In the genomic region with DNA sequence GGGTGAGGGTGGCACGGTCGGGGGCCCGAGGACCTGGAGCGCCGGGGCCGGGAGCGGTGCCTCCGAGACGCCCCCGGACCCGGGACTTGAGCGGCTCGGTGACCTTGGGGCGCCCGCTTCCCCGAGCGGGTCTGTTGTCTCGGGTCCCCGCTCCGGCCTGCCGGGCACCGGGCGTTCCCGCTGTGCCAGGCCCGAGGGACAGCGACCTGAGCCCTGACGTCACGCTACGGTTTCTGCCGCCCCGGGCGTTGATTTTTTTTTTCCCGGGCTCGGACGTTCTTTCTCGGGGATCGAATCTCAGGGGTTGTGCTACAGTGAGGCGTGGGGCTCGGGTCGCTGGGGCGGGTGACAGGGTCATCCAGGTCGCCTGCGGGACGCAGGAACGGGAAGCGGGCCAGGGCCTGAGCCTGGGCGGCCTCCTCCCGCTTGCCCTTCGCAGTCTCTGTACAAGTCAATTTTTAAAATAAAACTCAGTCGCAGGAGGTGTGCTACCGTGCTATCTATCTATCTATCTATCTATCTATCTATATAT, we compare ENCODE assay signal across 8 mouse cellular contexts. TPM values are rescaled to one million over a fixed set of nuclear protein-coding genes. Genes with fewer than 3 reads are reported as not detected.
DNase-seq lines count a peak whose midpoint lies in the region; ATAC-seq lines count a peak whose summit lies in the region.

TSS of gene Emc8 (minus strand) at position 200 of the 532 bp plus-strand sequence.

- ATAC-seq in neural tube, embryonic 11.5 days (ENCODE audit: insufficient read depth, low FRiP score, low TSS enrichment) = no peak
- peak; percentile 59 for ATAC-seq in intestine, embryonic 16.5 days

- intact Hi-C loops in gastrocnemius, postnatal 36 days (cut with DNase I) = no loop called here

- 1% methylated on average over 41 of the region's 51 CpGs for WGBS in neural tube, embryonic 11.5 days
- 1% methylated on average over 50 of the region's 51 CpGs for WGBS in intestine, embryonic 16.5 days

- no peaks in the 10 kb centered on the region for H3K9me3 ChIP-seq in neural tube, embryonic 11.5 days (ENCODE audit: control insufficient read depth, low read length)
- no peaks in the 10 kb centered on the region for H3K9me3 ChIP-seq in intestine, embryonic 16.5 days (ENCODE audit: control insufficient read depth, low read length)

- H3K4me2 ChIP-seq in neural tube, embryonic 11.5 days (ENCODE audit: low read depth) = peak within 1 kb of the TSS; percentile 74
- H3K4me2 ChIP-seq in intestine, embryonic 16.5 days (ENCODE audit: low read depth, low read length) = peak within 1 kb of the TSS; percentile 80

- H3K27me3 ChIP-seq in neural tube, embryonic 11.5 days (ENCODE audit: control insufficient read depth, insufficient read depth, low read length) = no peaks in the 10 kb centered on the region
- H3K27me3 ChIP-seq in intestine, embryonic 16.5 days (replicated peaks; ENCODE audit: control insufficient read depth, insufficient read depth, low read length) = no peaks in the 10 kb centered on the region

- no peak for DNase-seq in neural tube, embryonic 11.5 days (ENCODE audit: low spot score)
- no peak for DNase-seq in neural tube, embryonic 10.5 days (ENCODE audit: extremely low spot score, low spot score)
- peak in 1 of 2 experiments; percentile 23 for DNase-seq in gastrocnemius, postnatal 36 days
- DNase-seq in lung, postnatal 36 days = peak; percentile 15
- peak; percentile 39 for DNase-seq in testis, postnatal 14 days (ENCODE audit: low spot score)
- DNase-seq in ovary, postnatal 10 days (ENCODE audit: low spot score) = no peak

- peak within 1 kb of the TSS; percentile 96 for H3K4me3 ChIP-seq in neural tube, embryonic 11.5 days (ENCODE audit: low read depth, low read length)
- H3K4me3 ChIP-seq in brown adipose tissue, adult 24 weeks (ENCODE audit: insufficient read depth, low read depth, low read length) = peak within 1 kb of the TSS; percentile 86
- H3K4me3 ChIP-seq in intestine, embryonic 16.5 days (ENCODE audit: low read length) = peak within 1 kb of the TSS; percentile 82

- H3K27ac ChIP-seq in neural tube, embryonic 11.5 days (ENCODE audit: low read depth, low read length) = peak within 1 kb of the TSS; percentile 77
- H3K27ac ChIP-seq in brown adipose tissue, adult 24 weeks (replicated peaks; ENCODE audit: low read depth, low read length) = peak within 1 kb of the TSS; percentile 94
- H3K27ac ChIP-seq in intestine, embryonic 16.5 days (ENCODE audit: low read length) = peak within 1 kb of the TSS; percentile 87

- peaks cover 13% of the 10 kb centered on the region for H3K4me1 ChIP-seq in neural tube, embryonic 11.5 days (ENCODE audit: control insufficient read depth, insufficient read depth, low read length)
- H3K4me1 ChIP-seq in brown adipose tissue, adult 24 weeks (ENCODE audit: control insufficient read depth, insufficient read depth, insufficient read length, low read length) = peaks cover 25% of the 10 kb centered on the region
- peaks cover 31% of the 10 kb centered on the region for H3K4me1 ChIP-seq in intestine, embryonic 16.5 days (ENCODE audit: control insufficient read depth, insufficient read depth, low read length)

- H3K36me3 ChIP-seq in neural tube, embryonic 11.5 days (ENCODE audit: control insufficient read depth, insufficient read depth, low read length) = peaks cover 8% of the 10 kb centered on the region
- peaks cover 26% of the 10 kb centered on the region for H3K36me3 ChIP-seq in intestine, embryonic 16.5 days (ENCODE audit: control insufficient read depth, insufficient read depth, low read length)

- H3K9ac ChIP-seq in neural tube, embryonic 11.5 days (ENCODE audit: low read length) = peak within 1 kb of the TSS; percentile 93
- peak within 1 kb of the TSS; percentile 90 for H3K9ac ChIP-seq in intestine, embryonic 16.5 days (ENCODE audit: low read depth, low read length)

RNA-seq across cellular contexts. Expression of gene Emc8, which starts in this region (rescaled TPM):
- 274 and 290 TPM in 2 replicates for polyA plus RNA-seq in neural tube, embryonic 11.5 days (2014; fragmentation: Nextera tagmentation; extraction: Ambion mirVana)
- 78.9 and 99.3 TPM in 2 replicates for polyA plus RNA-seq in brown adipose tissue, adult 24 weeks (2012; ENCODE audit: insufficient read depth, insufficient read length, missing spikeins)
- 10 to 100 TPM; 23.4 to 26.9 TPM for total RNA-seq in gastrocnemius, postnatal 36 days (2021)
- 214 and 235 TPM in 2 replicates for polyA plus RNA-seq in intestine, embryonic 16.5 days (2015; fragmentation: Nextera tagmentation; extraction: Ambion mirVana)

Comparison
In these comparisons a context has a peak if more than half of its experiments do, and no peak if none do; other contexts are left out.
1. DNase-seq: peak in lung, postnatal 36 days (single experiment) and testis, postnatal 14 days (single experiment); none in neural tube, embryonic 11.5 days (single experiment), neural tube, embryonic 10.5 days (single experiment) and ovary, postnatal 10 days (single experiment).
2. Peak in every context shown above with its lines, with median percentiles within 50 percentile points of each other: H3K27ac ChIP-seq and H3K4me3 ChIP-seq.